16 mouse cellular contexts compared by ENCODE assay signal in genomic region chr5:64884865-64885439, GRCm38 (mm10). TPM values are rescaled to one million over a fixed set of nuclear protein-coding genes. Genes with fewer than 3 reads are reported as not detected.
DNase-seq lines count a peak whose midpoint lies in the region; ATAC-seq lines count a peak whose summit lies in the region.
"Had no signal": no experiment of that assay in that cellular context is flagged by ENCODE, and none has a peak within 500 bp of the region (broad histone marks: within the 10 kb centered on the region; RNA-seq: fewer than 3 reads in every experiment).

No protein-coding gene starts in this region.

- H3K27me3 ChIP-seq in liver, embryonic 12.5 days (replicated peaks), result no peaks in the 10 kb centered on the region
- no peaks in the 10 kb centered on the region for H3K27me3 ChIP-seq in liver, embryonic 11.5 days (replicated peaks; ENCODE audit: control insufficient read depth, insufficient read depth, low read length)
- H3K27me3 ChIP-seq: hindbrain, embryonic 13.5 days; megakaryocyte, embryonic 14.5 days had no signal

- H3K4me3 ChIP-seq in liver, embryonic 12.5 days, result no peak overlapping the region
- no peak overlapping the region for H3K4me3 ChIP-seq in liver, embryonic 11.5 days (ENCODE audit: low read depth, low read length)
- H3K4me3 ChIP-seq: hindbrain, embryonic 13.5 days; layer of hippocampus, adult 2 months had no signal

- ATAC-seq in liver, embryonic 12.5 days, result 0 out of 2 replicates have a peak, but pooled peaks have one; percentile 36
- ATAC-seq in liver, embryonic 11.5 days (replicated peaks; ENCODE audit: low FRiP score), result no peak
- peak; percentile 26; the same call in 1 of the 2 replicates for ATAC-seq in megakaryocyte, adult 5-6 weeks (ENCODE audit: poor library complexity, severe bottlenecking)

- no peak overlapping the region for H3K4me2 ChIP-seq in liver, embryonic 12.5 days
- no peak overlapping the region for H3K4me2 ChIP-seq in liver, embryonic 11.5 days
- H3K4me2 ChIP-seq: hindbrain, embryonic 13.5 days had no signal

- H3K27ac ChIP-seq in liver, embryonic 12.5 days, result no peak overlapping the region
- no peak overlapping the region; the same call in 1 of the 2 replicates for H3K27ac ChIP-seq in liver, embryonic 11.5 days (ENCODE audit: low read depth, low read length)
- H3K27ac ChIP-seq: hindbrain, embryonic 13.5 days; liver, embryonic 14.5 days had no signal

- 62% methylated on average over 13 of the region's 13 CpGs for WGBS in liver, embryonic 12.5 days (ENCODE audit: insufficient replicate concordance)
- 74% methylated on average over 13 of the region's 13 CpGs for WGBS in liver, embryonic 11.5 days

- peaks cover 24% of the 10 kb centered on the region for H3K4me1 ChIP-seq in liver, embryonic 12.5 days
- peaks cover 13% of the 10 kb centered on the region for H3K4me1 ChIP-seq in liver, embryonic 11.5 days (replicated peaks; ENCODE audit: control insufficient read depth, insufficient read depth, low read length)
- H3K4me1 ChIP-seq: hindbrain, embryonic 13.5 days had no signal

- DNase-seq in liver, embryonic 11.5 days (ENCODE audit: low spot score), result no peak
- peak; percentile 62 for DNase-seq in CD4-positive, CD25-positive, alpha-beta regulatory T cell, adult 2 months (ENCODE audit: low read depth, low spot score)
- peak; percentile 48 for DNase-seq in MEL-GATA-1-ER (ENCODE audit: extremely low read depth, low read depth)
- no peak for DNase-seq in embryo, embryonic 11 days
- DNase-seq in adrenal gland, postnatal 4 days (ENCODE audit: low spot score in 2 of 2), result no peak
- DNase-seq: cerebellum, postnatal 36 days; forebrain, postnatal 0 days; gastrocnemius, postnatal 36 days; right cerebral cortex, postnatal 25 days had no signal

- no peaks in the 10 kb centered on the region; the same call in 1 of the 2 replicates for H3K36me3 ChIP-seq in liver, embryonic 12.5 days
- no peaks in the 10 kb centered on the region for H3K36me3 ChIP-seq in liver, embryonic 11.5 days (ENCODE audit: control insufficient read depth, insufficient read depth, low read length)
- H3K36me3 ChIP-seq: G1E; hindbrain, embryonic 13.5 days had no signal

- peaks cover 10% of the 10 kb centered on the region; the same call in 1 of the 2 replicates for H3K9me3 ChIP-seq in liver, embryonic 12.5 days (replicated peaks)
- H3K9me3 ChIP-seq in liver, embryonic 11.5 days (ENCODE audit: control insufficient read depth, low read length), result peaks cover 9% of the 10 kb centered on the region; the same call in 1 of the 2 replicates
- H3K9me3 ChIP-seq: G1E had no signal

- H3K9ac ChIP-seq in liver, embryonic 12.5 days, result no peak overlapping the region
- no peak overlapping the region for H3K9ac ChIP-seq in liver, embryonic 11.5 days (ENCODE audit: low read depth, low read length)
- H3K9ac ChIP-seq: forebrain, postnatal 0 days; hindbrain, embryonic 13.5 days; liver, embryonic 14.5 days had no signal

RNA-seq across cellular contexts. Expression of gene Tlr1, which starts 48.4 kb away (rescaled TPM):
- polyA plus RNA-seq in liver, embryonic 12.5 days (2016; fragmentation: Nextera tagmentation; extraction: Ambion mirVana), result 0.96 and 1.0 TPM in 2 replicates
- polyA plus RNA-seq in liver, embryonic 11.5 days (2014; fragmentation: Nextera tagmentation; extraction: Ambion mirVana), result 0.55 and 0.78 TPM in 2 replicates
- 13.8 and 16.1 TPM in 2 replicates for total RNA-seq in megakaryocyte, adult 5-6 weeks (2015)
- 9.4 and 10.7 TPM in 2 replicates for total RNA-seq in megakaryocyte, adult 5-6 weeks (2017)
- 1 to 10 TPM; 1.4 to 1.7 TPM for total RNA-seq in adrenal gland, postnatal 4 days (2021)
- polyA plus RNA-seq: G1E had no signal

Comparison
In these comparisons a context has a peak if more than half of its experiments do, and no peak if none do; other contexts are left out.
1. DNase-seq: peak in CD4-positive, CD25-positive, alpha-beta regulatory T cell, adult 2 months (single experiment) and MEL-GATA-1-ER (single experiment); none in liver, embryonic 11.5 days (single experiment), embryo, embryonic 11 days (single experiment) and adrenal gland, postnatal 4 days (0 of 2).